Mouse (Mus musculus) G1E (cell line): Measurements from ENCODE around the gene Pcbp3. TPM values are rescaled to one million over a fixed set of nuclear protein-coding genes. Genes with fewer than 3 reads are reported as not detected.

Experiments
- ATAC-seq: 2 replicates; pipeline ENCODE4 v1.8.0; 2016; ENCODE audit warnings: mild to moderate bottlenecking; ENCODE audit not compliant: insufficient number of reproducible peaks, poor library complexity, low FRiP score, severe bottlenecking; ENCODE audit errors: extremely low read depth
- DNase-seq: peaks from one replicate; pipeline ENCODE4 v3.0.0; 2012; ENCODE audit warnings: low spot score
- H3K27me3 ChIP-seq: 2 replicates; pipeline ENCODE4 v1.6.1; 2012; ENCODE audit warnings: mild to moderate bottlenecking, low read length, inconsistent platforms; ENCODE audit not compliant: insufficient read depth
- H3K36me3 ChIP-seq: replicated peaks from 2 replicates; pipeline ENCODE3; 2012; ENCODE audit warnings: mild to moderate bottlenecking, inconsistent platforms
- H3K4me1 ChIP-seq: 2 replicates; pipeline ENCODE4 v1.6.1; 2012; ENCODE audit warnings: low read depth, low read length, inconsistent platforms, mixed read lengths; ENCODE audit not compliant: insufficient read depth
- H3K4me3 ChIP-seq: 2 replicates; pipeline ENCODE4 v1.5.1; 2012; ENCODE audit warnings: low read depth, mild to moderate bottlenecking, inconsistent platforms, low read length, moderate library complexity, mixed read lengths
- H3K9me3 ChIP-seq: replicated peaks from 2 replicates; pipeline ENCODE4 v1.6.1; 2012; ENCODE audit warnings: inconsistent platforms
- CTCF ChIP-seq: IDR thresholded peaks from 2 replicates; pipeline ENCODE4 v1.5.1; 2012; ENCODE audit warnings: low read depth, low read length, inconsistent platforms, mixed read lengths
- GATA1 ChIP-seq: IDR thresholded peaks from 2 replicates; pipeline ENCODE4 v1.6.1; 2012; ENCODE audit warnings: borderline replicate concordance, low read length, inconsistent platforms, mixed read lengths
- GATA2 ChIP-seq: IDR thresholded peaks from 2 replicates; pipeline ENCODE4 v1.6.1; 2012; ENCODE audit warnings: low read depth, low read length, inconsistent platforms, borderline replicate concordance
- POLR2AphosphoS5 ChIP-seq: IDR thresholded peaks from 2 replicates; pipeline ENCODE4 v1.6.1; 2012; ENCODE audit warnings: low read depth, low read length, inconsistent platforms; ENCODE audit not compliant: insufficient replicate concordance
- TAL1 ChIP-seq: conservative IDR thresholded peaks from 2 replicates; pipeline ENCODE4 v1.6.1; 2012; ENCODE audit warnings: low read depth, low read length, inconsistent platforms, mixed read lengths
- polyA plus RNA-seq: library from polyadenylated mRNA; stranded (reverse); fragments of >175 nt; gene quantifications from 2 replicates; pipeline ENCODE4 v1.2.3, GENCODE M21; 2012
- total RNA-seq, 2 experiments: library from RNA; stranded (forward) in 1 of 2; stranded (reverse) in 1 of 2; fragments of 200-1000 nt in 1 of 2; fragments of >200 nt in 1 of 2; fragmentation: Nextera tagmentation in 1 of 2; gene quantifications; 2 replicates each; pipeline ENCODE4 v1.2.3; 2014 to 2017

Pcbp3 gene
- total RNA-seq (2014; fragmentation: Nextera tagmentation) (not detected in 2 replicates), total RNA-seq (2017) (not detected in 2 replicates), polyA plus RNA-seq (not detected in 2 replicates)

DNA sequence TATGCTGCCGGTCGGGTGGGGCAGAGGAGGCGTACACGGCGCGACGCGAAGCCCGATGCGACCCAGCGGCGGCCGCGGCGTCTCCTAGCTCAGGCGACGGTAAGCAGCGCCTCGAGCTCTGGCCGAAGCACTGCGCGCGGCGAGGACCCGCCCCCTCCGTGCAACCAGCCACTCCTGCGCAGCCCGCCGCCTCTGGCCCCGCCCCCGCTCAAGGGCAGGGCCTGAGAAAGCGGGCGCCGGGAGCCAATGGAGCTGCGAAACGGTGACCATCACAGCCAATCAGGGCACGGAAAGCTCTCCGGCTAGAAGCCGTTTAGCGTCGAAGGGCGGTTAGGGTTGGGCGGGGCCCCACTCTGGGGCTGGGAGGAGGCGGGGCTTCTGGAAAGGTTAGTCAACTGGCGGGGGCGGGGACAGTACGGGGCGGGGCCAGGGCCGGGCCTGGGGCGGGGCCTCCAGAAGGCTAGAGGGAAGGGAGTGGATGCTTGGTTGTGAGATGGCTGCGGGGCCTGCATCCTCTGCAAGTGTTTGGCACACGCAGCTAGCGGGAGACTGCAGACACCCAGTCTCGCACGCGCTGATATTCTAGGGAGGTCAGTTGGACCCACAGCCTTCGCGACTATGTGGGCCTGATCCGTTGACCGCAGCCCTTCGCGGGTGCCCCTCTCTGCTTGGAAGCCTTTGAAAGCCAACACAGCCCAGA lies at the start of gene Pcbp3:
Pcbp3 (minus strand) TSS at position 98 of the 700 bp plus-strand sequence.
- Histone ChIP-seq H3K27me3 (no peaks in the 10 kb centered on the region), H3K4me3 (no peak within 1 kb of the TSS), H3K9me3 (peaks cover 3% of the 10 kb centered on the region; the same call in 1 of the 2 replicates), H3K4me1 (no peaks in the 10 kb centered on the region), H3K36me3 (no peaks in the 10 kb centered on the region)
- no peak for ATAC-seq
- no peak for DNase-seq
- TF ChIP-seq GATA1 (no peak), CTCF (no peak), POLR2AphosphoS5 (no peak), TAL1 (no peak), GATA2 (no peak)

DNA sequence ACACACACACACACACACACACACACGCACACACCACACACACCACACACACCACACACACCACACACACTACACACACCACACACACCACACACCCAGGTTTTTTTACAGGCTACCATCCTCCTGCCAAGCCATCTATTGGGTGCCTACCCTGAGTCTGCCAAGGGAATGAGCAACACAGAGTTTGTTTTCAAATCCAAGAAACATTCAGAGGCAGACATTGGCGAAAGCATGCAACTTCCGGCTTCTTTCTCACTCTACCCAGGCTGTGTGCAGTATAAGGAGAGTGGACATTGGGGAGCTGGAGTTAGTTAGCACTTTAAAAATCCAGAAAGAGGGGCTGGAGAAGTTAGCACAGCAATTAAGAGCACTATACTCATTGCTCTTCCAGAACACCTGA lies 47.0 kb upstream of the Pcbp3 start:
- no peaks in the 10 kb centered on the region for H3K36me3 ChIP-seq
- H3K4me1 ChIP-seq, result no peaks in the 10 kb centered on the region
- H3K4me3 ChIP-seq, result no peak overlapping the region
- no peaks in the 10 kb centered on the region for H3K9me3 ChIP-seq
- no peaks in the 10 kb centered on the region for H3K27me3 ChIP-seq
- TF ChIP-seq GATA2 (no peak), POLR2AphosphoS5 (no peak), CTCF (no peak), GATA1 (no peak), TAL1 (no peak)
- ATAC-seq, result no peak
- DNase-seq, result no peak

- no peak overlapping the region for H3K4me3 ChIP-seq
- H3K27me3 ChIP-seq, result no peaks in the 10 kb centered on the region
- no peaks in the 10 kb centered on the region for H3K4me1 ChIP-seq
- no peak for TF ChIP-seq CTCF
- no peak for TF ChIP-seq POLR2AphosphoS5
- TF ChIP-seq TAL1, result no peak
- no peak for TF ChIP-seq GATA2
- no peak for TF ChIP-seq GATA1
- DNase-seq (no peak), ATAC-seq (no peak)
- H3K9me3 ChIP-seq, result no peaks in the 10 kb centered on the region
- no peaks in the 10 kb centered on the region for H3K36me3 ChIP-seq
Observed at GRCm38 (mm10) chr10:77008109-77008561, 46.4 kb upstream of the Pcbp3 start.

GRCm38 (mm10) chr10:77007433-77008108 lies 45.9 kb upstream of the Pcbp3 start:
- H3K27me3 ChIP-seq, result no peaks in the 10 kb centered on the region
- no peak overlapping the region for H3K4me3 ChIP-seq
- DNase-seq (no peak), ATAC-seq (no peak)
- no peaks in the 10 kb centered on the region for H3K9me3 ChIP-seq
- TF ChIP-seq CTCF (no peak), TAL1 (no peak), GATA2 (no peak), GATA1 (no peak)
- no peaks in the 10 kb centered on the region for H3K36me3 ChIP-seq
- no peaks in the 10 kb centered on the region for H3K4me1 ChIP-seq

GRCm38 (mm10) chr10:77004936-77005335 lies 43.2 kb upstream of the Pcbp3 start:
- ATAC-seq (no peak), DNase-seq (no peak)
- H3K36me3 ChIP-seq, result no peaks in the 10 kb centered on the region
- no peaks in the 10 kb centered on the region for H3K4me1 ChIP-seq
- TF ChIP-seq CTCF, result no peak
- no peak for TF ChIP-seq GATA1
- no peaks in the 10 kb centered on the region for H3K9me3 ChIP-seq
- H3K27me3 ChIP-seq, result no peaks in the 10 kb centered on the region; the same call in 1 of the 2 replicates
- no peak overlapping the region for H3K4me3 ChIP-seq

DNA sequence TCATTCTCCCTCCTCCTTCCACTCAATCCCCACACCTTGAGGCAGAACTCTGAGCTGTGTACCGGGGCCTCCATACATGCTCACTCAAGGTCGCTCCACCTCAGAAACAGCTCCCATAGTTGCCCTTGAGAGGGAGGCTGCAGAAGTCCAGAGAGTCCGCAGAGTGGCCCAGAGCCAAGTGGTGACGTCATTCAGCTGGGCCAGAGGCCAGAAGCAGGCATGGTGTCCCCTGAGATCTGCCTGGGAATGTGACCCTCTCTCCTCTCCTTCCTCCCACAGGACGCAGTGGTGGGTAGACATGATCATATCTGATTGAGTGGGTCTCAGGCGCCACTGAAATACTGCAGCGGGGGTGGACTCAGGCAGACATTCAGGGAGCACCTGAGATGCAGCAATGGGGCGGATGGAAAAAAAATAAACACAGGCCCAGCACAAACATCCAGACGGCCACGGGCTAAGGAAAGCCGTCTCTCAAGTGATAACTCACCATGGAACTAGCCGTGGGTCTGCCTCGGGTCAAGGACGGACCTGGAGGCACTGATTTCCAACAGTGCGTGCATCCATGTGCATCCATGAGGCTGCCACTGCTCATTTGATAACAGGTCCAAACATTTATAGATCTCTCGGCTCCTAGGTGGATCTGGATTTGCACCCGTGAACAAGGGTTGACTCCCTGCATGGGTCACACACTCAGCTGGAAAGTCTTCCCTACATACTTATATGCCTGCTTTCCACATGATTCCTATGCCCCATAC lies 36.2 kb upstream of the Pcbp3 start:
- Histone ChIP-seq H3K27me3 (no peaks in the 10 kb centered on the region; the same call in 1 of the 2 replicates), H3K36me3 (no peaks in the 10 kb centered on the region), H3K4me1 (no peaks in the 10 kb centered on the region), H3K4me3 (no peak overlapping the region), H3K9me3 (no peaks in the 10 kb centered on the region)
- TF ChIP-seq CTCF, result no peak
- no peak for TF ChIP-seq TAL1
- no peak for TF ChIP-seq GATA2
- TF ChIP-seq GATA1, result no peak
- no peak for TF ChIP-seq POLR2AphosphoS5
- no peak for ATAC-seq
- no peak for DNase-seq
